Mouse (Mus musculus) inflammation-experienced regulatory T-cells, adult 6 months (primary cell): ENCODE measurements around the gene Sytl5. TPM values are rescaled to one million over a fixed set of nuclear protein-coding genes. Genes with fewer than 3 reads are reported as not detected.

ENCODE experiments used
- ATAC-seq: one replicate; pipeline ENCODE4 v1.8.0; 2017
- polyA plus RNA-seq, 3 experiments: library from polyadenylated mRNA; unstranded; fragments of 100-300 nt; shearing (Covaris generic); gene quantifications; one replicate each; pipeline ENCODE4 v1.2.1; 2017

Sytl5 gene
- polyA plus RNA-seq, result not detected

GRCm38 (mm10) chrX:9885322-9885721 lies at the start of gene Sytl5:
Gene Sytl5, plus strand, starts transcription at chrX:9885622.
- no peak for ATAC-seq

DNA sequence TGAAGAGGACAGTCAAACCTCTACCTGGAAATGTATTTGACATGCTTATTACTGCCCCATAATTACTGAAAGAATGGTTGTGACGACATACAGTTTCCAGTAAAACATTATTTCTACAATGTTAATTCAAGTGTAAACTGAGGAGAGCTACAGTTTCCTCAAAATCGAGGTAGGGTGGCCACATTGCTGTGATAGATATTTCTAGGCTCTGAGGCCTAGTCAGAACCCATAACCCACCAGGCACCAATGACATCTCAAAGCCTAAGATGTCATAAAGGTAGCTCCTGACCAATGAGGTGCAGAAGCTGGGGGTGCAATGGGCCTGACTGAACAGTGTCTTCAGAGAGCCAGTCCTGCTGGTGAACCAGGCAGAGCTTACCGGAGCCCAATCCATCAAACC lies 38.8 kb upstream of the Sytl5 start, which contains the start of gene Hypm:
Gene Hypm, plus strand, starts transcription at position 301 of the 400 bp plus-strand sequence.
- ATAC-seq, result no peak

DNA sequence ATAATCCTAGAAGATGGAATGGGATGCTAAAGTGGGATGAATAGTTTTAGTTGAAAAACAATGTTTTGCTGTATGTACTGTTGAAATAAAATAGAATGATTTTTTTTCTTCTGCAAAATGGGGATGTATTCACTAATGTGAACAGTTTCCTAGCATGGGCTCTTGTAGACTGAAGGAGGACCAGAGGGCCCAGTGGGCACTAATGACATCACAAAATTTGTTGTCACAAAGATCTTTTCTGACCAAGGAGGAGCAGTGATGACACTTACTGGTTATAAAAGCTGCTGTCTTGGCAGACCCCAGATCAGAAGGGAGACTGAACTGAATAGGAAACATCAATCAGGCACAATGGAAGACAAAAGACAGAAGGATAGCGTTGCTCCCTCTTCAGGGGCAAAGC lies 36.0 kb upstream of the Sytl5 start, which contains the start of gene H2al3:
Gene H2al3, plus strand, starts transcription at position 301 of the 400 bp plus-strand sequence.
- ATAC-seq, result no peak

- ATAC-seq, result no peak
Observed at GRCm38 (mm10) chrX:9861859-9862258, 23.6 kb upstream of the Sytl5 start.

DNA sequence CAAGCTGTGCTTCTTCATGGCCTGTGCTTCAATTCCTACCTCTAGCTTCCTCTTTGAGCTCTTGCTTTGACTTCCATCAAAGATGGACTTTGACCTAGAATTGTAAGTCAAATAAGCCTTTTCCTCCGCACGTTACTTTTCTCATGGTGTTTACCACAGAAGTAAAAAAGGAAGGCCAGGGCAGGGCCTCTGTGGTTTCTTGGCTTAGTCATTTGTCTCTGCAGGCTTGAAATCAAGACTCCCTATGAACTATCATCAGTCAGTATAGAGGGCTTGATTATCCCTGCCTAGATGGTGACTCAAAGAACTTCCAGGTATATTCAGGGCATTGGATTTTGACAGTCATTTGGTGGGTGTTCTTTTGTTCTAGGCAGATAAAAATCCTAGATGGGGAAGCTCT lies 9.9 kb upstream of the Sytl5 start:
- ATAC-seq, result no peak

- no peak for ATAC-seq
Observed at GRCm38 (mm10) chrX:9909572-9909971, 24.1 kb downstream of the Sytl5 start.

GRCm38 (mm10) chrX:9933839-9934238 lies 48.4 kb downstream of the Sytl5 start:
- ATAC-seq, result no peak

DNA sequence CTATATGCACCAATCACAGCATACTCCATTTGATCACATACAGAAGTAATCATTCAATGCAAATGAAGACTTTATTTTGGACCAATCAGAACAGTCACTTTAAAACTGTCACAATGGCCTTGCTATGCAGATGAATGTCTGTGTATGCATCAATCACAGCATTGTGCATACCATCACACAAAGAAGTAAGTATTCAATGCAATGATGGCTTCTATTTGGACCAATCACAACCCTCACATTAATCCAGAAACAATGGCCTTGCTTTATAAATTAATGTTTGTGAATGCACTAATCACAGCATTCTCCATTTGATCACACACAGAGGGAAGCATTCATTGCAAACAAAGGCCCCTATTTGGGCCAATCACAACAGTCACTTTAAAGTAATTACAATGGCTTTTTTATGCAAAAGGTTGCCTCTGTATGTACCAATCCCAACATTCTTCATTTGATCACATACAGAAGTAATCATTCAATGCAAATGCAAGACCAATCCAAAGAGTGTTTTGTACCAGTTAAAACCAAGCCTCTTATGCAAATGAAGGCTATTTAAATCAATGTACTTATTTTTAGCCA lies 98.8 kb downstream of the Sytl5 start:
- ATAC-seq, result no peak

- ATAC-seq, result no peak
Observed at GRCm38 (mm10) chrX:10000718-10001117, 115.3 kb downstream of the Sytl5 start.

- ATAC-seq, result no peak
Observed at GRCm38 (mm10) chrX:10005946-10006345, 120.5 kb downstream of the Sytl5 start.

- no peak for ATAC-seq
Observed at GRCm38 (mm10) chrX:10007675-10008270, 122.4 kb downstream of the Sytl5 start.

- no peak for ATAC-seq
Observed at GRCm38 (mm10) chrX:10010202-10010601, 124.8 kb downstream of the Sytl5 start.

- no peak for ATAC-seq
Observed at GRCm38 (mm10) chrX:10034666-10035065, 149.2 kb downstream of the Sytl5 start.

Other genes starting within 250 kb of the Sytl5 start
- gene Dynlt3, start 222.6 kb upstream of the Sytl5 start, polyA plus RNA-seq, result 10 to 100 TPM; 52.5 to 66.7 (median 60.8) TPM
- gene Hypm, start 38.7 kb upstream of the Sytl5 start, polyA plus RNA-seq, result not detected
- not detected for gene H2al3, start 35.9 kb upstream of the Sytl5 start, polyA plus RNA-seq
- gene Srpx, start 232.1 kb downstream of the Sytl5 start, polyA plus RNA-seq, result not detected